Mouse (Mus musculus): ENCODE data around the gene Asb16. TPM values are rescaled to one million over a fixed set of nuclear protein-coding genes. Genes with fewer than 3 reads are reported as not detected.

The Asb16 gene
- polyA plus RNA-seq, 1 experiment from 2014 or later = 0.09 TPM

DNA sequence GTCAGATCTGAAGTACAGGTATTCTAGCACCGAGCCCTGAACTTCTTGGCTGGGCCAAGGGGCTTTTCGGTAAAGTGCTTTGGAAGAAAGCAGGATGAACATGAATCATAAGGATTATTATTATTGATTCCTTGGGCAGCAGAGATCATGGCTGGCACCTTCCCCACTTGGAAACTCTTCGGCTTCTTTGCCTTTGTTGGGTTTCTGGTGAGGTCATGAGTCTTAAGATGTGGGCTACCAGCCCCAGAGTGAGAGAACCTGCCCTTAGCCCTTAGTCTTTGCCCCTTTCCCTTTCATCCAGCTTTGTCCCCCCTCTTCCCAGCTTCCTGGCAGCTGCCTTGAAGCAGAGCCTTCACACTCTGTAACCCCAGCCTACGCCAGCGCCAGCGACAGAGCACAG is 53.4 kb downstream of the Asb16 start:
- ATAC-seq = no peak
- H3K27ac ChIP-seq (ENCODE audit: low read depth, low read length) = no peak overlapping the region
- H3K9me3 ChIP-seq (ENCODE audit: control insufficient read depth) = no peaks in the 10 kb centered on the region
- no peak overlapping the region for H3K4me3 ChIP-seq (ENCODE audit: low read depth, low read length)
- H3K4me1 ChIP-seq (replicated peaks; ENCODE audit: control insufficient read depth, insufficient read depth, low read length) = no peaks in the 10 kb centered on the region
- H3K4me2 ChIP-seq (replicated peaks; ENCODE audit: low read depth) = no peak overlapping the region
- H3K27me3 ChIP-seq (replicated peaks; ENCODE audit: control insufficient read depth, insufficient read depth, low read length) = no peaks in the 10 kb centered on the region; the same call in 1 of the 2 replicates
- H3K9ac ChIP-seq (ENCODE audit: low read depth, low read length) = no peak overlapping the region
- no peaks in the 10 kb centered on the region for H3K36me3 ChIP-seq (ENCODE audit: control insufficient read depth, insufficient read depth)
- 80% methylated on average over 6 of the region's 6 CpGs for WGBS
- no peak for TF ChIP-seq CTCF (IDR thresholded peaks at IDR 0.05; ENCODE audit: low read depth)

DNA sequence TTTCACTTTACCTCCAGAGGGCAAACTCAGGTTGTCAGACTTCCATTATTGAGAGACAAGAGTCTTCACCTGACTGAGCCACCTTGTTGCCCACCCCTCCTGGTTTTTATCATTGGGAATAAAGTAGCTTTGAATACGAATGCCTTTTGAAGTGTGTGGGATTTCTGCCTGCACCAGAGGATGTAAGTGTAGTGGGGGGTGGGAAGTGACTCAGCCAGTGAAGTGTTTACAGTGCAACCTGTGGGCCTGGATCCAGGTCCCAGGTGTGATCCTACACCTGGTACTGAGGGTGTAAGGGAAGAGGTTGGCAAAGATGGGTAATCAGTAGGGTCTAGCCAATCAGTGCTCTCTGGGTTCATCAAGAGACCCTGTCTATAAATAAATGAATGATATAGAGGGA is 55.0 kb downstream of the Asb16 start:
- Histone ChIP-seq H3K9me3 (ENCODE audit: control insufficient read depth) (no peaks in the 10 kb centered on the region), H3K4me1 (replicated peaks; ENCODE audit: control insufficient read depth, insufficient read depth, low read length) (no peaks in the 10 kb centered on the region), H3K4me3 (ENCODE audit: low read depth, low read length) (no peak overlapping the region), H3K4me2 (replicated peaks; ENCODE audit: low read depth) (no peak overlapping the region), H3K36me3 (ENCODE audit: control insufficient read depth, insufficient read depth) (no peaks in the 10 kb centered on the region), H3K27me3 (replicated peaks; ENCODE audit: control insufficient read depth, insufficient read depth, low read length) (no peaks in the 10 kb centered on the region; the same call in 1 of the 2 replicates), H3K27ac (ENCODE audit: low read depth, low read length) (no peak overlapping the region), H3K9ac (ENCODE audit: low read depth, low read length) (no peak overlapping the region)
- ATAC-seq = no peak
- no peak for TF ChIP-seq CTCF (IDR thresholded peaks at IDR 0.05; ENCODE audit: low read depth)
- 74% methylated on average over 1 of the region's 1 CpGs for WGBS

DNA sequence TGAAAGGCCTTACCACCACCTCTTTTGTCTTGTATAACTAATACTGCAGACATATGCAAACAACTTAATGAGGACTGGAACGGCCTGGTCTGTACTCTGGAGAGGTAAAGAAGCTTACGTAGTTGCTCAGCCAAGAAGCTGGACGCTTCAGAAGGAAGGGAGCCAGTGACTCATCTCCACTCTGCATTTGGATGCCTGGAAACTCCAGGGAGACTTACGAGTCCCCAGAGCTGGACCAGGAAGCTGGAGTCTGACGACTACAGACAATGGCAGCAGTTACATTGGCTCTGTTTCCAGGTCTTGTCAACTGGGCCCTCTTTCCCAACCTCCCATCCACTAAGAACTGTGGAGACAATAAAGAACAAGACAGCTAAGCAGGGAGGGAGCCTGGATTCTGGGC is 58.7 kb downstream of the Asb16 start:
- ATAC-seq = no peak
- no peak overlapping the region for H3K27ac ChIP-seq (ENCODE audit: low read depth, low read length)
- H3K4me3 ChIP-seq (ENCODE audit: low read depth, low read length) = no peak overlapping the region
- H3K4me1 ChIP-seq (replicated peaks; ENCODE audit: control insufficient read depth, insufficient read depth, low read length) = no peaks in the 10 kb centered on the region
- H3K9me3 ChIP-seq (ENCODE audit: control insufficient read depth) = no peaks in the 10 kb centered on the region
- 53% methylated on average over 5 of the region's 5 CpGs for WGBS
- H3K9ac ChIP-seq (ENCODE audit: low read depth, low read length) = no peak overlapping the region
- no peak overlapping the region for H3K4me2 ChIP-seq (replicated peaks; ENCODE audit: low read depth)
- no peaks in the 10 kb centered on the region; the same call in 1 of the 2 replicates for H3K27me3 ChIP-seq (replicated peaks; ENCODE audit: control insufficient read depth, insufficient read depth, low read length)
- no peaks in the 10 kb centered on the region for H3K36me3 ChIP-seq (ENCODE audit: control insufficient read depth, insufficient read depth)
- TF ChIP-seq CTCF (IDR thresholded peaks at IDR 0.05; ENCODE audit: low read depth) = no peak

DNA sequence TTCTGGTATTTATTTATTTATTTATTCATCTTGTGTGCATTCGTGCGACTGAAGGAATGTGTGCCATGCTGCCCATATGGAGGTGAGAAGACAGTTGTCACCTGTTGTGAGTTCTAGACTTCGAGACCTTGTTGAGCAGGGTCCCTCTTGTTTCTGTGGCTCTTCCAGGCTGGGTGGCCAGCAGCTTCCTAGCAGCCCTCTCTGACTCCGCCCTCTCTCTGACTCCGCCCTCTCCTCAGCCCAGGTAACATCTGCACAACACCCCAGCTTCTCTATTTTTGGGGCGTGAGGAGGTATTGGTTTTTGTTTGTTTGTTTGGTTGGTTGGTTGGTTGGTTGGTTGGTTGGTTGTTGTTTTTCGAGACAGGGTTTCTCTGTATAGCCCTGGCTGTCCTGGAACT is 59.3 kb downstream of the Asb16 start:
- Histone ChIP-seq H3K27ac (ENCODE audit: low read depth, low read length) (no peak overlapping the region), H3K27me3 (replicated peaks; ENCODE audit: control insufficient read depth, insufficient read depth, low read length) (no peaks in the 10 kb centered on the region; the same call in 1 of the 2 replicates), H3K4me3 (ENCODE audit: low read depth, low read length) (no peak overlapping the region), H3K9ac (ENCODE audit: low read depth, low read length) (no peak overlapping the region), H3K9me3 (ENCODE audit: control insufficient read depth) (no peaks in the 10 kb centered on the region), H3K4me1 (replicated peaks; ENCODE audit: control insufficient read depth, insufficient read depth, low read length) (no peaks in the 10 kb centered on the region), H3K36me3 (ENCODE audit: control insufficient read depth, insufficient read depth) (no peaks in the 10 kb centered on the region), H3K4me2 (replicated peaks; ENCODE audit: low read depth) (no peak overlapping the region)
- WGBS = 82% methylated on average over 7 of the region's 7 CpGs
- ATAC-seq = no peak
- no peak for TF ChIP-seq CTCF (IDR thresholded peaks at IDR 0.05; ENCODE audit: low read depth)

Small RNA genes lying within 50 kb of the gene (microRNA-seq; reads per million reads assigned to microRNA genes)
- gene Mir8101 = not detected

Other genes with a start within 250 kb of the Asb16 start
- gene Mpp3, start 240.3 kb upstream of the Asb16 start, polyA plus RNA-seq (2015; fragmentation: Nextera tagmentation; extraction: Ambion mirVana) = 8.1 and 8.6 TPM in 2 replicates
- 5.4 and 5.6 TPM in 2 replicates for gene Cd300lg, start 227.2 kb upstream of the Asb16 start, polyA plus RNA-seq (2015; fragmentation: Nextera tagmentation; extraction: Ambion mirVana)
- gene Mpp2, start 180.2 kb upstream of the Asb16 start, polyA plus RNA-seq (2015; fragmentation: Nextera tagmentation; extraction: Ambion mirVana) = 1.7 and 2.2 TPM in 2 replicates
- 1.2 and 3.4 TPM in 2 replicates for gene Ppy, start 167.4 kb upstream of the Asb16 start, polyA plus RNA-seq (2015; fragmentation: Nextera tagmentation; extraction: Ambion mirVana)
- 181 and 192 TPM in 2 replicates for gene Pyy, start 160.9 kb upstream of the Asb16 start, polyA plus RNA-seq (2015; fragmentation: Nextera tagmentation; extraction: Ambion mirVana)
- gene Nags, start 123.2 kb upstream of the Asb16 start, polyA plus RNA-seq (2015; fragmentation: Nextera tagmentation; extraction: Ambion mirVana) = 37.9 and 40.4 TPM in 2 replicates
- gene Tmem101, start 112.3 kb upstream of the Asb16 start, polyA plus RNA-seq (2015; fragmentation: Nextera tagmentation; extraction: Ambion mirVana) = 10.9 and 11.4 TPM in 2 replicates
- 103 and 107 TPM in 2 replicates for gene Lsm12, start 83.4 kb upstream of the Asb16 start, polyA plus RNA-seq (2015; fragmentation: Nextera tagmentation; extraction: Ambion mirVana)
- 20.4 and 21.1 TPM in 2 replicates for gene G6pc3, start 79.1 kb upstream of the Asb16 start, polyA plus RNA-seq (2015; fragmentation: Nextera tagmentation; extraction: Ambion mirVana)
- 30.1 and 30.4 TPM in 2 replicates for gene Hdac5, start 38.6 kb upstream of the Asb16 start, polyA plus RNA-seq (2015; fragmentation: Nextera tagmentation; extraction: Ambion mirVana)
- 2.7 and 3.4 TPM in 2 replicates for gene BC030867, start 19.9 kb upstream of the Asb16 start, polyA plus RNA-seq (2015; fragmentation: Nextera tagmentation; extraction: Ambion mirVana)
- gene Tmub2, start 16.2 kb downstream of the Asb16 start, polyA plus RNA-seq (2015; fragmentation: Nextera tagmentation; extraction: Ambion mirVana) = 43.3 and 44.2 TPM in 2 replicates
- gene Atxn7l3, start 27.9 kb downstream of the Asb16 start, polyA plus RNA-seq (2015; fragmentation: Nextera tagmentation; extraction: Ambion mirVana) = 8.6 and 10.5 TPM in 2 replicates
- gene Ubtf, start 51.0 kb downstream of the Asb16 start, polyA plus RNA-seq (2015; fragmentation: Nextera tagmentation; extraction: Ambion mirVana) = 39.6 and 41.9 TPM in 2 replicates
- gene Slc4a1, start 97.5 kb downstream of the Asb16 start, polyA plus RNA-seq (2015; fragmentation: Nextera tagmentation; extraction: Ambion mirVana) = 0.29 and 0.34 TPM in 2 replicates
- gene Rundc3a, start 124.7 kb downstream of the Asb16 start, polyA plus RNA-seq (2015; fragmentation: Nextera tagmentation; extraction: Ambion mirVana) = 5.2 and 5.3 TPM in 2 replicates
- gene Slc25a39, start 139.2 kb downstream of the Asb16 start, polyA plus RNA-seq (2015; fragmentation: Nextera tagmentation; extraction: Ambion mirVana) = 283 and 296 TPM in 2 replicates
- 339 and 382 TPM in 2 replicates for gene Grn, start 161.6 kb downstream of the Asb16 start, polyA plus RNA-seq (2015; fragmentation: Nextera tagmentation; extraction: Ambion mirVana)
- gene Fam171a2, start 178.9 kb downstream of the Asb16 start, polyA plus RNA-seq (2015; fragmentation: Nextera tagmentation; extraction: Ambion mirVana) = 1.7 and 1.8 TPM in 2 replicates
- gene Itga2b, start 201.4 kb downstream of the Asb16 start, polyA plus RNA-seq (2015; fragmentation: Nextera tagmentation; extraction: Ambion mirVana) = 2.5 and 2.6 TPM in 2 replicates